Mouse (Mus musculus) lung, postnatal 14 days (tissue): ENCODE data around the gene Atp6v0b.

ENCODE experiments used
- DNase-seq: peaks from one replicate; pipeline ENCODE4 v3.0.0; 2021

Gene Atp6v0b

GRCm38 (mm10) chr4:117869317-117869716 lies 17.8 kb downstream of the Atp6v0b start:
- DNase-seq: no peak

- peak; percentile 70 for DNase-seq
These were observed 19.3 kb downstream of the Atp6v0b start for GRCm38 (mm10) chr4:117867823-117868222.

- no peak for DNase-seq
These were observed 20.1 kb downstream of the Atp6v0b start for GRCm38 (mm10) chr4:117867000-117867399.

GRCm38 (mm10) chr4:117866083-117866482 lies 21.1 kb downstream of the Atp6v0b start:
- DNase-seq: peak; percentile 82

- DNase-seq: no peak
These were observed 24.3 kb downstream of the Atp6v0b start for GRCm38 (mm10) chr4:117862823-117863222.

- DNase-seq: no peak
These were observed 26.6 kb downstream of the Atp6v0b start for GRCm38 (mm10) chr4:117860570-117860969.

GRCm38 (mm10) chr4:117858794-117859193 lies 28.3 kb downstream of the Atp6v0b start:
- DNase-seq: peak; percentile 78

GRCm38 (mm10) chr4:117855146-117855545 lies 32.0 kb downstream of the Atp6v0b start:
- DNase-seq: no peak

- no peak for DNase-seq
These were observed 34.8 kb downstream of the Atp6v0b start for GRCm38 (mm10) chr4:117852152-117852868.

- DNase-seq: no peak
These were observed 36.3 kb downstream of the Atp6v0b start for GRCm38 (mm10) chr4:117850871-117851270.

GRCm38 (mm10) chr4:117850176-117850575 lies 37.0 kb downstream of the Atp6v0b start:
- DNase-seq: no peak

GRCm38 (mm10) chr4:117849506-117849905 lies 37.6 kb downstream of the Atp6v0b start:
- no peak for DNase-seq

- no peak for DNase-seq
These were observed 38.1 kb downstream of the Atp6v0b start for GRCm38 (mm10) chr4:117849063-117849462.

- no peak for DNase-seq
These were observed 40.1 kb downstream of the Atp6v0b start for GRCm38 (mm10) chr4:117847011-117847410.

GRCm38 (mm10) chr4:117846261-117846660 lies 40.9 kb downstream of the Atp6v0b start:
- DNase-seq: no peak

- no peak for DNase-seq
These were observed 41.8 kb downstream of the Atp6v0b start for GRCm38 (mm10) chr4:117845316-117845715.

- no peak for DNase-seq
These were observed 42.7 kb downstream of the Atp6v0b start for GRCm38 (mm10) chr4:117844467-117844866.

- no peak for DNase-seq
These were observed 44.0 kb downstream of the Atp6v0b start for GRCm38 (mm10) chr4:117843101-117843500.

GRCm38 (mm10) chr4:117841566-117841965 lies 45.6 kb downstream of the Atp6v0b start:
- no peak for DNase-seq

- DNase-seq: no peak
These were observed 46.3 kb downstream of the Atp6v0b start for GRCm38 (mm10) chr4:117840821-117841220.

- no peak for DNase-seq
These were observed 47.8 kb downstream of the Atp6v0b start for GRCm38 (mm10) chr4:117839366-117839765.

GRCm38 (mm10) chr4:117837271-117837670 lies 49.9 kb downstream of the Atp6v0b start:
- no peak for DNase-seq

GRCm38 (mm10) chr4:117836204-117836767 lies 50.8 kb downstream of the Atp6v0b start:
- DNase-seq: peak; percentile 89

GRCm38 (mm10) chr4:117835531-117836111 lies 51.5 kb downstream of the Atp6v0b start:
- peak; percentile 34 for DNase-seq
